Mouse (Mus musculus) intestine, postnatal 0 days (tissue): ENCODE data around the gene Iqcf6. TPM values are rescaled to one million over a fixed set of nuclear protein-coding genes. Genes with fewer than 3 reads are reported as not detected.

Experiments used
- ATAC-seq: fragments of 200-750 bp; cut with Nextera tagmentation; 2 replicates; pipeline ENCODE4 v1.8.0; 2017; ENCODE audit warnings: mild to moderate bottlenecking, moderate TSS enrichment, moderate library complexity
- H3K27ac ChIP-seq: fragments of 300-500 bp; sonication (generic); 2 replicates; pipeline ENCODE4 v1.5.1; 2014; ENCODE audit warnings: mild to moderate bottlenecking, low read depth, low read length, moderate library complexity
- H3K27me3 ChIP-seq: fragments of 300-500 bp; sonication (generic); replicated peaks from 2 replicates; pipeline ENCODE4 v1.6.1; 2014; ENCODE audit warnings: low read length, mixed read lengths; ENCODE audit not compliant: control insufficient read depth, insufficient read depth
- H3K36me3 ChIP-seq: fragments of 300-500 bp; sonication (generic); 2 replicates; pipeline ENCODE4 v1.6.1; 2014; ENCODE audit warnings: mild to moderate bottlenecking, moderate library complexity; ENCODE audit not compliant: control insufficient read depth, insufficient read depth
- H3K4me1 ChIP-seq: fragments of 300-500 bp; sonication (generic); replicated peaks from 2 replicates; pipeline ENCODE4 v1.6.1; 2014; ENCODE audit warnings: antibody characterized with exemption, low read length, mixed read lengths; ENCODE audit not compliant: control insufficient read depth, insufficient read depth
- H3K4me2 ChIP-seq: fragments of 300-500 bp; sonication (generic); replicated peaks from 2 replicates; pipeline ENCODE4 v1.6.1; 2014; ENCODE audit warnings: low read depth, mild to moderate bottlenecking, moderate library complexity
- H3K4me3 ChIP-seq: fragments of 300-500 bp; sonication (generic); 2 replicates; pipeline ENCODE4 v1.5.1; 2014; ENCODE audit warnings: low read depth, low read length
- H3K9ac ChIP-seq: fragments of 300-500 bp; sonication (generic); 2 replicates; pipeline ENCODE4 v1.6.1; 2014; ENCODE audit warnings: mild to moderate bottlenecking, low read depth, low read length
- H3K9me3 ChIP-seq: fragments of 300-500 bp; sonication (generic); 2 replicates; pipeline ENCODE4 v1.6.1; 2016; ENCODE audit warnings: mixed run types; ENCODE audit not compliant: control insufficient read depth
- CTCF ChIP-seq: sonication (generic); IDR thresholded peaks from 2 replicates; pipeline ENCODE4 v1.5.1; 2016; ENCODE audit warnings: low read depth, mild to moderate bottlenecking, control low read depth, antibody characterized with exemption, moderate library complexity
- WGBS: fragments of 180-500 bp; shearing (Covaris S2); extraction: QIAGEN DNeasy Blood & Tissue Kit; methylation state at CpG from one replicate; pipeline ENCODE4 v1.1.7; 2014; 5-methylcytosine and 5-hydroxymethylcytosine counted together
- polyA plus RNA-seq: library from polyadenylated mRNA; unstranded; fragments of >200 nt; fragmentation: Nextera tagmentation; extraction: Ambion mirVana; gene quantifications from 2 replicates; pipeline ENCODE4 v1.2.1, GENCODE M21; 2015

Gene Iqcf6
- polyA plus RNA-seq, 1 experiment from 2014 or later: not detected

DNA sequence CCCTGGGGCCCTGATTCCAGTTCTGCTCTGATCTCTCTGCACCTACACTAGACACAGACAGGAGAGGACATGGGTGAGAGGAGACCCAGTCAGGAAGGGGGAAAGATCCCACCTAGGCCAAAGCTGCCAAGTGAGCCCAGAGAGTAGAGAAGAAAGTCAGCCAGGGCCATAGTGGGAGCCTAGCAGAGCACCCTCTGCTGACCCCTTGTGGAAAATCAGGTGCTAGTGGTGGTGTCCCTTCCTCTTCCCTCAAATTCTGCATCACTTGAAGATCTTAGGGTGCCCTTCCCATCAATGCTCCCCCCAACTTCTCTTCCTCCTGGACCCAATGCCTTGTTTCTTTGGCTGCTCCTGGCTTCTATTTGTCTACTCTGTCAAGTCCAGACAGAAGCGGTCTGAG, 26.3 kb downstream of the Iqcf6 start:
- Histone ChIP-seq H3K9ac (no peak overlapping the region), H3K4me2 (no peak overlapping the region), H3K36me3 (no peaks in the 10 kb centered on the region), H3K27me3 (peaks cover 24% of the 10 kb centered on the region; the same call in 1 of the 2 replicates), H3K27ac (no peak overlapping the region), H3K9me3 (no peaks in the 10 kb centered on the region), H3K4me1 (no peaks in the 10 kb centered on the region), H3K4me3 (no peak overlapping the region)
- TF ChIP-seq CTCF: peak; percentile 58
- WGBS: 35% methylated on average over 1 of the region's 1 CpGs
- no peak for ATAC-seq

DNA sequence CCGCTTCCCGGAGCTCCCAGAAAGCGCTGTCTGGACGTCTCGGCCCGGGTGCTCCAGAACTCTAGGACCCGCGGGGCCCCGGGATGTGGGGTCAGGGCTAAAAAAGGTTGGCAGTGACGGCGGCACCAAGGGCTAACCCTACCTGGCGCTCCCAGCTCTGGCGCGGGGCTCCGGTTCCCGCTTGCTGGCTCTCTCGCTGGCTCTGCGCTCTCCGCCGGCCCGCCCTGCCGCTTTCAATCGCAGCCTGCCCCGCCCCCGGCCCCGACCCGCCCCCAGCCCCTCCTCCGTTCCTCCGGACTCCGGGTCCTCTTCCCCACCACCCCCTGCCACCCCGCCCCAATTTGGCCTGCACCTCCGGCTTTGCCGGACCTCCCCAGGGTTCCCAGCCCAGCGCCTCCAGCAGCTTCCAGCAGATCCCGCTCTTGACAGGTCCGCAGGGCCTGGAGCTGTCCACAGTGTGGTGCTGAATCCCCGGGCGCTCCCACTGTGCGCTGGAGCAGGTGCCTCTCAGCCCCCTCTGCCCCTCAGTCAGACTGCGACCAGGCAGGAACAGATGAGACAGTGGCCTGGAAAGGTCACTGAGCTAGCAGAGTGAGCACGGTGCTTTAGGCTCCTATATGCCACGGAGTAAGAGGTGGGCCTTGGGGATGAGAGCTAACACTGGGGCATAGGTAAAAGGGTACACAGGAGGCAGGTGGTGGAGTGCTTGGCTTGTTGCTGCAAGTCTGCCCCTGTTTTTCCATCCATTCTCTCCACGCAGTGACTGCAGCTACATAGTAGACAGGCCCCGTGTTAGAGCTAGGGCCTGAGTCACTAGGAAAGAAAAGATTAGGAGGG, 29.7 kb downstream of the Iqcf6 start, which contains the start of gene Grm2:
Gene Grm2, minus strand, starts transcription at position 199 of the 837 bp plus-strand sequence.
- Histone ChIP-seq H3K27me3 (peaks cover 24% of the 10 kb centered on the region; the same call in 1 of the 2 replicates), H3K9ac (no peak within 1 kb of the TSS), H3K4me2 (peak within 1 kb of the TSS; percentile 58), H3K4me1 (no peaks in the 10 kb centered on the region), H3K4me3 (peak within 1 kb of the TSS; percentile 29), H3K27ac (no peak within 1 kb of the TSS), H3K36me3 (peaks cover 27% of the 10 kb centered on the region), H3K9me3 (no peaks in the 10 kb centered on the region)
- 3% methylated on average over 43 of the region's 44 CpGs for WGBS
- 0 out of 2 replicates have a peak, but pooled peaks have one; percentile 29 for ATAC-seq
- no peak for TF ChIP-seq CTCF

DNA sequence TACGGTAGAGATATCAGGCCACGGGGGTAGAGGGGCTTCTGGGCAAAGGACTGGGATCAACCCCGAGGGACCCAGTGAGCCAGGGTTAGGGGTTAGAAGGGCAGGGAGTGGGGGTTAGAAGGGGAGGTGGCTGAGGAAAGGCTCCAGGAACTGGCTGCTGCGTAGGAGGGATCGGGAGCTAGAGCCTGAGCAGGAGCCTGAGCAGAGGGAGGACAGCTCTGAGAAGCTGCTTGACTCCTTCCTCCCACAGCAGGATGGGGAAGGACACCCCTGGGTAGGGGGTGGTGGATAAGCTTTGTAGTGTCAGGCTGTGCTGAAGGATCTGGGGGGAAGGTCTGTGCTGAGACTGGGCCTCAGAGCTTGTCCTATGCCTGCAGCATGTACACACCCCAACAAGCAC, 30.4 kb downstream of the Iqcf6 start:
- Histone ChIP-seq H3K9ac (no peak overlapping the region), H3K27me3 (peaks cover 24% of the 10 kb centered on the region; the same call in 1 of the 2 replicates), H3K27ac (no peak overlapping the region), H3K9me3 (no peaks in the 10 kb centered on the region), H3K36me3 (peaks cover 34% of the 10 kb centered on the region), H3K4me2 (no peak overlapping the region), H3K4me3 (no peak overlapping the region), H3K4me1 (no peaks in the 10 kb centered on the region)
- TF ChIP-seq CTCF: no peak
- no peak for ATAC-seq
- WGBS: 48% methylated on average over 5 of the region's 5 CpGs

DNA sequence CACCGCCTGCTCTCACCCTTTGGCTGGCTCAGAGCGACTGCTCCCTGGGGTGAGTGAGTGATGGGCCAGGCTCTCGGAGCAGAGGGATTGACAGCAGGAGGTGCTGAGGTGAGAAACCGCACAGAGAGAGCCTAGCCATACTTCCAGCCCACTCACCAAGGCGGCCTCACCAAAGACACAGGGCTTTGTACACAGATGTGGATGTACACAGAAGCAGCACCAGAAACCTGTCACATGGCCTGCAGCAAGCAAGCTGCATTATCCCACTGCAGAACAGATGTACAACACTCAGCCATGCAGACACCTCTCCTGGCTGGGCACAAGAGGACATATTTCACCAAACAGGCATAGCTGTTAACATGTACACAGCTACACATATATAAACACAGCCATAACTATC, 31.2 kb downstream of the Iqcf6 start:
- Histone ChIP-seq H3K27ac (no peak overlapping the region), H3K27me3 (peaks cover 24% of the 10 kb centered on the region; the same call in 1 of the 2 replicates), H3K4me1 (no peaks in the 10 kb centered on the region), H3K4me3 (no peak overlapping the region), H3K4me2 (no peak overlapping the region), H3K9me3 (no peaks in the 10 kb centered on the region), H3K9ac (no peak overlapping the region), H3K36me3 (peaks cover 39% of the 10 kb centered on the region)
- WGBS: 43% methylated on average over 5 of the region's 5 CpGs
- no peak for ATAC-seq
- TF ChIP-seq CTCF: no peak

DNA sequence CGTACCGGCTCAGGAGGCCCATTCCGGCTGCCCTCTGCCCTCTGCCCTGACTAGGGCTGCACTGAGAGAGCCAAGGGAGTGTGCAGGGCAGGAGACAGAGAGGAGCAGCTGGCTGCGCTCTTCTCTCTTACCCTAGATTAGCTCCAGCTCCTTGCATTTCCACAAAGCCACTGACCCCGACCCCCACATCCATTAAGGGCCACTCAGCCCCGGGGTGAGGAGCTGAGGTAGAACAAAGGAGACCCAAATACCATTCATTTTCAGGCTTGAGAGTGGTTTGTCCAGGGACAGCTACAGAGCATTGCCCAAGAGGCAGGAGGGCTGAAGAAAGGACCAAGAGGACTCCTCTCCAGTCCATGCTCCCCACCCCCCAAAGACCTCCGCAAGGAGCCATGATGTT, 33.1 kb downstream of the Iqcf6 start:
- Histone ChIP-seq H3K9ac (no peak overlapping the region), H3K4me3 (no peak overlapping the region), H3K9me3 (no peaks in the 10 kb centered on the region), H3K4me2 (no peak overlapping the region), H3K36me3 (peaks cover 43% of the 10 kb centered on the region), H3K4me1 (no peaks in the 10 kb centered on the region), H3K27me3 (peaks cover 22% of the 10 kb centered on the region; the same call in 1 of the 2 replicates), H3K27ac (no peak overlapping the region)
- no peak for TF ChIP-seq CTCF
- no peak for ATAC-seq
- 84% methylated on average over 7 of the region's 7 CpGs for WGBS

DNA sequence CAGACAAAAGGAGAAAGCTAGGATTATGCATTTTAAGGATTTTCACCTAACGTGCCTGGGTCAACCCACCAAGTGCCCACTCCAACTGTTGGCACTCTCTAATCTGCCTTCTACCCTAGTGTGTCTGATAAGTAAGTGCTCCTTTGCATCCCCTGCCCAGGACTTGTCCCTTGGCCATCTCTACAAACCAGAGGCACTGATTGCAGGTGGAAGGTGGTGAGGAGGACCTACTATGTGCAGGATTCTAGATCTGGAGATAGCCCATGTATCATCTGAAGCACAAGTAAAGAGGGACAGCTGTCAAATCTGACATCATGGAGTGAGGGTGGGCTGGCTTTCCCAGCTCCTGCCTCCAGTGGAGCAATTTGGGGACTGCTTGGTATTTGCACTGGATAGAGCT, 33.6 kb downstream of the Iqcf6 start:
- 88% methylated on average over 1 of the region's 1 CpGs for WGBS
- Histone ChIP-seq H3K4me2 (no peak overlapping the region), H3K27ac (no peak overlapping the region), H3K4me3 (no peak overlapping the region), H3K4me1 (no peaks in the 10 kb centered on the region), H3K36me3 (peaks cover 48% of the 10 kb centered on the region), H3K27me3 (peaks cover 17% of the 10 kb centered on the region; the same call in 1 of the 2 replicates), H3K9me3 (no peaks in the 10 kb centered on the region), H3K9ac (no peak overlapping the region)
- ATAC-seq: no peak
- TF ChIP-seq CTCF: no peak
